Mouse (Mus musculus): ENCODE measurements at regions not wholly inside any gene's neighbourhood (a gene's known extent, or its start where the extent isn't known, plus 50 kb on each side); places are given as distances from the start of the nearest gene placed in this dataset.

DNA sequence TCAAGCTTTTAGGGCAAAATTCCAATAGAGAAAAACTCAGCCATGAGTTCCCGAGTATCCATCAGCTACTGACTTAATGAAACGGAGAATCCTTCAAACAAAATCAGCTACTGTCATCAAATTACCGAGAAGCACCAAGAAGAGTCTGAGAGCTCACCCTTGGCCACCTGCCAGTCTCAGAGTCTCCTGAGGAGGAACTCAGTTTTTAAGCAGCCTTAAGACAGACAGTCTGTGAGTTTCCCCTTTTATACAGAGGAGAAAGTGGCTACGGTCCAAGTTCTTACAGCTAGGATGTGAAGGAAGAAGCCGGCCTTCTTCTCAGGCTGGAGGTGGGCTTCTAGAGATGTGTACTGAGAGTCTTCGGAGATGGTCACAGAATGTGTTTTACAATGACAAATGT lies 262.8 kb downstream of the Diras2 start:
- Histone ChIP-seq H3K9me3 (ENCODE audit: low read length) (peaks cover 13% of the 10 kb centered on the region), H3K4me1 (replicated peaks; ENCODE audit: low read depth, low read length) (peaks cover 17% of the 10 kb centered on the region), H3K4me3 (replicated peaks; ENCODE audit: low read length) (no peak overlapping the region), H3K27me3 (ENCODE audit: insufficient read depth, low read length) (no peaks in the 10 kb centered on the region), H3K36me3 (ENCODE audit: insufficient read depth, low read length) (no peaks in the 10 kb centered on the region)
- TF ChIP-seq POU5F1 (IDR thresholded peaks at IDR 0.05; ENCODE audit: borderline replicate concordance, low read length) (no peak), CTCF (conservative IDR thresholded peaks at IDR 0.05; ENCODE audit: low read length) (no peak), NANOG (IDR thresholded peaks at IDR 0.05; ENCODE audit: borderline replicate concordance, low read length) (no peak)

DNA sequence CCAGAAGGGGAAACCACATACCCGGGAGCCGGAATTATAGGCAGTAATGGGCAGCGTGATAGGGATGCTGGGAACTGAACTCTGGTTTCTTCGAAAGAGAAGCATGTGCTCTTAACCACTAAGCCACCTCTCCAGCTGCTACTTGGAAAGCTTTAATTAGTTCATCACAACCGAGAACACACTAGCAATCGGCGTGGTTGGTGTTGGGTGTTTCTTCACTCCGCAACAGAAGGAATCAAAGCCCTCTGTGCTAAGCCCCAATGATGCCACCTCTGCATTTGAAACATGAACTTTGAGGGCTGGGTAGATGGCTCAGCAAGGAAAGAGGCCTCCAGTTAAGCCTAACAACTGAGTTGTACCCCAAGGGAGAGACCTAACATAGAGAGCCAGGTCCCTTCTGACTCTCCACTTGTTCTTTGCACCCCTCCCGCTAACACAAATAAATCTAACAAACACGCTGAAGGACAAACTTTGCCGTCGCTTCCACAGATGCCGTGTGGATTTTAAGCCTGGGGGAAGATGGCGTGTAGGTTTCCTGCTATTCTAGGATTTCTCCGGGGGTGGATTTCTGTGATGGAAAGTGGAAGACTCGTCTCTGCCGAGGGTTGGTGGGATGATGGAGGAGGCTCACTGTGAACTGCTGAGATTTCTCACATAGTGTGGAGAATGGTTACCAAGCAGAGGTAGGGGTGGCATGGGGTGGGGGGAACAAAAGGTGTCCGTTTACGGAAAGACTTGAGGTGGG lies 257.4 kb downstream of the Diras2 start:
- Histone ChIP-seq H3K27me3 (ENCODE audit: insufficient read depth, low read length) (peaks cover 3% of the 10 kb centered on the region; the same call in 1 of the 2 replicates), H3K36me3 (ENCODE audit: insufficient read depth, low read length) (no peaks in the 10 kb centered on the region), H3K4me3 (replicated peaks; ENCODE audit: low read length) (no peak overlapping the region), H3K9me3 (ENCODE audit: low read length) (no peaks in the 10 kb centered on the region), H3K4me1 (replicated peaks; ENCODE audit: low read depth, low read length) (peaks cover 20% of the 10 kb centered on the region)
- TF ChIP-seq NANOG (IDR thresholded peaks at IDR 0.05; ENCODE audit: borderline replicate concordance, low read length) (no peak), CTCF (conservative IDR thresholded peaks at IDR 0.05; ENCODE audit: low read length) (no peak), POU5F1 (IDR thresholded peaks at IDR 0.05; ENCODE audit: borderline replicate concordance, low read length) (no peak)

DNA sequence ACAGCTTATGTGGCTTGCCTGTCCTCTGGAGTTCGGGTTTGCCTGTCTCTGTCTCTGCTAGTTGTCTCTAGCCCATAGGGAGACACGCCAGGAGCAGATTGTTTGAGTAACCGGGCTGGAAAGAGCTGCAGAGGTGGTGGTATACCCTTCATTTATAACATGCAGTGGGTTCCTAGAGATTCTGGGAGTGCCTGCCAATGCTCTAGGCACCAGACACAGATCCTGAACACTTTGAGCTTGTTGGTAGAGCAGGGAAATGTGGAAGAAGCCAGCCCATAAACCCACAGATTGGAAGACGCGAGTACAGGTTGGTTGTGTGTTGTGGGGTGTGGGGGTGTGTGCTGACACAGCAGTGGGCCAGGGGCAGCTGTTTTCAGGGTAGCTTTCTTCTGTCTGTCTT lies 255.9 kb downstream of the Diras2 start:
- Histone ChIP-seq H3K27me3 (ENCODE audit: insufficient read depth, low read length) (peaks cover 11% of the 10 kb centered on the region), H3K4me1 (replicated peaks; ENCODE audit: low read depth, low read length) (peaks cover 17% of the 10 kb centered on the region), H3K36me3 (ENCODE audit: insufficient read depth, low read length) (no peaks in the 10 kb centered on the region), H3K4me3 (replicated peaks; ENCODE audit: low read length) (no peak overlapping the region), H3K9me3 (ENCODE audit: low read length) (no peaks in the 10 kb centered on the region)
- TF ChIP-seq NANOG (IDR thresholded peaks at IDR 0.05; ENCODE audit: borderline replicate concordance, low read length), result no peak
- no peak for TF ChIP-seq POU5F1 (IDR thresholded peaks at IDR 0.05; ENCODE audit: borderline replicate concordance, low read length)
- TF ChIP-seq CTCF (conservative IDR thresholded peaks at IDR 0.05; ENCODE audit: low read length), result no peak

DNA sequence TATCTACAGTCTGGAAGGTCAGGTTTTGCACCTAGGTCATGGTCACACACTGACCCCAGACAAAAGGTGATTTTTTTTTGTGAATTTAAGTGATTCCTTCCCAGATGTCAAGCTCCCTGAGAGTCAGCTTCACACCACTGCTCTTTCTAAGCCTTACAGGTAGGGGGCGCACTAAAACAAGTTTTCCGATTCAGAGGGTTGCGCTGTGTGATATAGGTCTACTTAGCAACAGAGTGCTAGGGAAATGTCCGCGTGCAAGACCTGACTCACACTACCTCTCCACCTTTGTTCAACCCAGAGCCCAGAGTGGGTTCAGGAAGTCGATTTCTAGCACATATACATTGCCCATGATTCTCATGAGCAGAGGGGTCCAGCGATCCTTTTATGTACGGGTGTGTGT lies 255.4 kb downstream of the Diras2 start:
- Histone ChIP-seq H3K4me3 (replicated peaks; ENCODE audit: low read length) (0 out of 2 replicates have a peak overlapping the region, but pooled peaks have one; percentile 10), H3K27me3 (ENCODE audit: insufficient read depth, low read length) (peaks cover 14% of the 10 kb centered on the region), H3K9me3 (ENCODE audit: low read length) (no peaks in the 10 kb centered on the region), H3K36me3 (ENCODE audit: insufficient read depth, low read length) (no peaks in the 10 kb centered on the region), H3K4me1 (replicated peaks; ENCODE audit: low read depth, low read length) (peaks cover 17% of the 10 kb centered on the region)
- TF ChIP-seq POU5F1 (IDR thresholded peaks at IDR 0.05; ENCODE audit: borderline replicate concordance, low read length), result no peak
- TF ChIP-seq CTCF (conservative IDR thresholded peaks at IDR 0.05; ENCODE audit: low read length), result peak; percentile 78
- no peak for TF ChIP-seq NANOG (IDR thresholded peaks at IDR 0.05; ENCODE audit: borderline replicate concordance, low read length)

DNA sequence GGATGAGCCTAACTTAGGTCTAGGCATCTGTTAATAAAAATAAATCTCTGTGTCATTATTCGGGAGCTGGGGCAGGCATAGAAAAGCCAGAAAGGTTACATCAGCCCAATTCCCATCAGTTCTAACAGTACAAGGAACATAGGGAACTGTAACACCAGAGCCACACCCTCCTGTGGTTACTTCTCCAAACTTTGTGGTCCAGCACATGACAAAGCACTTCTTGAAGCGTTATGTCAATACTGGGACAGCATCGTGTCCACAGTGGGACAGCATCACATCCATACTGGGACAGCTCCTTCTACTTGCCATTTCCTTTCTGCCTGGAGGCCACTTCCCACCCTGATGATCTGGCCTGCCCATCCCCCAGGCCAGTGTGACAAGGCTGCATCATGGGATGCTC lies 253.9 kb downstream of the Diras2 start:
- H3K9me3 ChIP-seq (ENCODE audit: low read length), result no peaks in the 10 kb centered on the region
- peaks cover 17% of the 10 kb centered on the region for H3K27me3 ChIP-seq (ENCODE audit: insufficient read depth, low read length)
- no peaks in the 10 kb centered on the region for H3K36me3 ChIP-seq (ENCODE audit: insufficient read depth, low read length)
- peaks cover 17% of the 10 kb centered on the region for H3K4me1 ChIP-seq (replicated peaks; ENCODE audit: low read depth, low read length)
- H3K4me3 ChIP-seq (replicated peaks; ENCODE audit: low read length), result no peak overlapping the region
- no peak for TF ChIP-seq POU5F1 (IDR thresholded peaks at IDR 0.05; ENCODE audit: borderline replicate concordance, low read length)
- TF ChIP-seq NANOG (IDR thresholded peaks at IDR 0.05; ENCODE audit: borderline replicate concordance, low read length), result no peak
- no peak for TF ChIP-seq CTCF (conservative IDR thresholded peaks at IDR 0.05; ENCODE audit: low read length)

DNA sequence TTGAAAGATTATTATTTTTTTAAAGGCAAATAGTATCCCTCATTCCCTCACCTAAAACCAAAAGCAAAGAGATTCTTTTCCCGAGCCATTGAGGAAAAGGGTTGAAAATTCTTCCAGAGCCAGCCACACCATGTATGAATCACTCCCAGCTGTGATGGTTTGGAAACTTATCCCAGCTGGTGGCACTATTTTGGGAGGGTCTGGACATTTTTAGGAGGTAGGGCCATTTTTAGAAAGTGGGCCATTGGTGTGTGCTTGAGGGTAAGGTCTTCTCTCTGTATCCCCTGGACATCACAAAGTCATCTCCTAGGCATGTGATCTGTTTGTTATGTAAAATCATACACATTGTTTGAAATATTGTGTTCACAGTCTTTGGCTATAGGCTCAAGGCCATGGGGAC lies 252.2 kb downstream of the Diras2 start:
- no peaks in the 10 kb centered on the region for H3K9me3 ChIP-seq (ENCODE audit: low read length)
- H3K36me3 ChIP-seq (ENCODE audit: insufficient read depth, low read length), result no peaks in the 10 kb centered on the region
- H3K27me3 ChIP-seq (ENCODE audit: insufficient read depth, low read length), result peaks cover 17% of the 10 kb centered on the region
- TF ChIP-seq NANOG (IDR thresholded peaks at IDR 0.05; ENCODE audit: borderline replicate concordance, low read length) (no peak), POU5F1 (IDR thresholded peaks at IDR 0.05; ENCODE audit: borderline replicate concordance, low read length) (no peak), CTCF (conservative IDR thresholded peaks at IDR 0.05; ENCODE audit: low read length) (no peak)
- peaks cover 17% of the 10 kb centered on the region for H3K4me1 ChIP-seq (replicated peaks; ENCODE audit: low read depth, low read length)
- H3K4me3 ChIP-seq (replicated peaks; ENCODE audit: low read length), result no peak overlapping the region

DNA sequence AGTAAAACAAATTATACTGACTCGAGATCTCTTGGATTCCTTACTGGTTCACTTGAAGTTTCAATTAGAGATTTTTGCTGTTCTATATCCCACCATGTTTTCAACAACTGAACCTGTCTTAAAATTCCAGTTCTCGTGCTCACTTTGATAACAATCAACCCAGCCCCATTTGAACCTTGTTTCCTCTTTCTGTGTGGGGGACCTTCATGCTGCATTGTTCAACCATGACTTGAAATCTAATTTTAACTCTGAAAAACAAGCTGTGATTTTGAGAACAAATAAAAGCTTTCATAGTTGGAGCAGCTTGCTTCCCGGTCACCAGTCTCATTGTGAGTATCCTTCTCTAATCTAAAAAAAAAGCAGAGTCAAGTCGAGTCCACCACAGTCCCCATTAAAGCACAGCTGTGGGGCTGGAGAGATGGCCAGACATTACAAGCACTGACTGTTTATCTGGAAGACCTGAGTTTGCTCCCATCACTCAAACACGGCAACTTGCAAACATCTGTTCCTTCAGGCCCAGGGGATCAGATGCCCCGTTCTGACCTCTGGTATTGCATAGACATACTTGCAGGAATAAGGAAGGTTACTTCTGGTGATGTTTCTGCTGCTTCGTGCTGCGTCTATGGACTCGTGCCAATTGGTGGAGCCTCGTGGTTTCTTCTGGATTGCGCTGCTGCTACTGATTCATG lies 251.7 kb downstream of the Diras2 start:
- no peak for TF ChIP-seq POU5F1 (IDR thresholded peaks at IDR 0.05; ENCODE audit: borderline replicate concordance, low read length)
- TF ChIP-seq NANOG (IDR thresholded peaks at IDR 0.05; ENCODE audit: borderline replicate concordance, low read length), result no peak
- TF ChIP-seq CTCF (conservative IDR thresholded peaks at IDR 0.05; ENCODE audit: low read length), result no peak
- no peak overlapping the region for H3K4me3 ChIP-seq (replicated peaks; ENCODE audit: low read length)

DNA sequence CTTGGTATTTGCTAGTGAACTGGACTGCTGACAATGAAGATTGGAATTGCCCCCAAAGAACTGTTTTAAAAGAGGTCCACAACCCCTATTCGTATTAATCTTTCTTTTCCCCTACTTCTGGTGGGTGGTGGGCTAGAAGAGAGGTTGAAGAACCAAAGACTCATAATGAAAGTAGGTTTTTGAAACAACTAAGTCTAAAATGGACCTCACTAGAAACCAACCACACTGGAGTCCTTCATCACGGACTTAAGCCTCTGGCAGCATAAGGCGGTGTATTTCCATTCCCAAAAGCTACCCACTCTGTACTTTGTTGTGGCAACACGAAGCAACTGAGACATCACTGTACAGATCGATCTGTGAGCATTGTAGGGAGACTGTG lies 251.1 kb downstream of the Diras2 start:
- H3K4me1 ChIP-seq (replicated peaks; ENCODE audit: low read depth, low read length), result peaks cover 17% of the 10 kb centered on the region
- H3K9me3 ChIP-seq (ENCODE audit: low read length), result peaks cover 8% of the 10 kb centered on the region; the same call in 1 of the 2 replicates
- H3K4me3 ChIP-seq (replicated peaks; ENCODE audit: low read length), result no peak overlapping the region
- TF ChIP-seq CTCF (conservative IDR thresholded peaks at IDR 0.05; ENCODE audit: low read length) (no peak), NANOG (IDR thresholded peaks at IDR 0.05; ENCODE audit: borderline replicate concordance, low read length) (no peak), POU5F1 (IDR thresholded peaks at IDR 0.05; ENCODE audit: borderline replicate concordance, low read length) (no peak)
- peaks cover 17% of the 10 kb centered on the region for H3K27me3 ChIP-seq (ENCODE audit: insufficient read depth, low read length)
- no peaks in the 10 kb centered on the region for H3K36me3 ChIP-seq (ENCODE audit: insufficient read depth, low read length)

More for the DNA sequence above, 251.7 kb downstream of the Diras2 start:
- Histone ChIP-seq H3K27me3 (ENCODE audit: insufficient read depth, low read length) (peaks cover 17% of the 10 kb centered on the region), H3K9me3 (ENCODE audit: low read length) (peaks cover 4% of the 10 kb centered on the region; the same call in 1 of the 2 replicates), H3K4me1 (replicated peaks; ENCODE audit: low read depth, low read length) (peaks cover 17% of the 10 kb centered on the region), H3K36me3 (ENCODE audit: insufficient read depth, low read length) (no peaks in the 10 kb centered on the region)

Data from E14TG2a.4 (cell line).